14 mouse cellular contexts compared by ENCODE assay signal in genomic region chr4:87695811-87696210, GRCm38 (mm10).
"Had no signal": no experiment of that assay in that cellular context is flagged by ENCODE, and none has a peak within 500 bp of the region (broad histone marks: within the 10 kb centered on the region; RNA-seq: fewer than 3 reads in every experiment).

No protein-coding gene starts in this region.

- H3K4me2 ChIP-seq: limb, embryonic 15.5 days; liver, embryonic 12.5 days; lung, embryonic 14.5 days; neural tube, embryonic 13.5 days had no signal

- H3K4me1 ChIP-seq: liver, embryonic 12.5 days had no signal

- ATAC-seq: liver, embryonic 12.5 days had no signal

- H3K27me3 ChIP-seq: limb, embryonic 15.5 days; liver, embryonic 12.5 days; neural tube, embryonic 13.5 days had no signal

- H3K9me3 ChIP-seq: limb, embryonic 15.5 days; liver, embryonic 12.5 days; midbrain, embryonic 10.5 days; neural tube, embryonic 13.5 days had no signal

- H3K27ac ChIP-seq: limb, embryonic 15.5 days; liver, embryonic 12.5 days; midbrain, embryonic 10.5 days; neural tube, embryonic 13.5 days had no signal

- DNase-seq: kidney, postnatal 14 days; lung, embryonic 14.5 days; lung, postnatal 10 days; lung, postnatal 4 days; midbrain, embryonic 14.5 days; retina, postnatal 1 day; right cerebral cortex, postnatal 4 days; spleen, adult 18-20 months; thymus, adult 18-20 months; thymus, postnatal 14 days had no signal

- H3K9ac ChIP-seq: limb, embryonic 15.5 days; liver, embryonic 12.5 days; lung, embryonic 14.5 days; neural tube, embryonic 13.5 days had no signal

- H3K36me3 ChIP-seq: limb, embryonic 15.5 days; liver, embryonic 12.5 days; midbrain, embryonic 10.5 days; neural tube, embryonic 13.5 days had no signal

- H3K4me3 ChIP-seq: limb, embryonic 15.5 days; liver, embryonic 12.5 days; midbrain, embryonic 10.5 days; neural tube, embryonic 13.5 days had no signal
